Mouse (Mus musculus): ENCODE results near the gene Eif4g2.

- TF ChIP-seq CTCF (IDR thresholded peaks at IDR 0.05) = no peak
- TF ChIP-seq POLR2A (IDR thresholded peaks at IDR 0.05; ENCODE audit: insufficient read depth, low read depth, low read length) = no peak
Observed at GRCm38 (mm10) chr7:111078271-111078670, 4.6 kb downstream of the Eif4g2 start.
